Mouse (Mus musculus): Measurements from ENCODE around the gene Mepe. TPM values are rescaled to one million over a fixed set of nuclear protein-coding genes. Genes with fewer than 3 reads are reported as not detected.
A peak's percentile ranks its signal among the peaks of the same experiment; 100 is the strongest.

The Mepe gene
- polyA plus RNA-seq, 1 experiment = not detected

- no peak overlapping the region for H3K4me3 ChIP-seq
Measured at GRCm38 (mm10) chr5:104358592-104358991, 33.5 kb downstream of the Mepe start.

GRCm38 (mm10) chr5:104359257-104359656 lies 34.1 kb downstream of the Mepe start:
- Histone ChIP-seq H3K27me3 (ENCODE audit: control insufficient read depth, insufficient read depth, insufficient read length) (no peaks in the 10 kb centered on the region), H3ac (ENCODE audit: control insufficient read depth, insufficient read length) (no peak overlapping the region), H3K4me2 (ENCODE audit: low read depth) (no peak overlapping the region), H3K4me3 (no peak overlapping the region), H3K79me2 (ENCODE audit: control insufficient read depth, insufficient read depth) (no peaks in the 10 kb centered on the region), H3K36me3 (ENCODE audit: control insufficient read depth, insufficient read depth) (no peaks in the 10 kb centered on the region)
- TF ChIP-seq TCF3 (IDR thresholded peaks at IDR 0.05; ENCODE audit: insufficient read length, low read depth) (no peak), TCF12 (IDR thresholded peaks at IDR 0.05; ENCODE audit: insufficient read depth, poor library complexity, severe bottlenecking) (no peak), MYOG (IDR thresholded peaks at IDR 0.05; ENCODE audit: control insufficient read depth in 1 of 3, insufficient read depth in 1 of 3, insufficient read length in 2 of 3, low read depth in 2 of 3) (no peak), MAX (IDR thresholded peaks at IDR 0.05; ENCODE audit: low read depth) (no peak), E2F4 (IDR thresholded peaks at IDR 0.05; ENCODE audit: insufficient read depth) (no peak), USF1 (IDR thresholded peaks at IDR 0.05; ENCODE audit: low read depth) (no peak), MYOD1 (IDR thresholded peaks at IDR 0.05; ENCODE audit: control insufficient read depth in 1 of 3, insufficient read length in 2 of 3, low read depth in 2 of 3) (no peak), POLR2AphosphoS2 (IDR thresholded peaks at IDR 0.05; ENCODE audit: insufficient read length, low read depth) (no peak), SRF (IDR thresholded peaks at IDR 0.05; ENCODE audit: control insufficient read depth, insufficient read length, low read depth) (no peak), CEBPB (IDR thresholded peaks at IDR 0.05; ENCODE audit: insufficient read depth, poor library complexity, severe bottlenecking) (no peak), REST (IDR thresholded peaks at IDR 0.05; ENCODE audit: insufficient read depth, insufficient read length) (no peak), POLR2A (IDR thresholded peaks at IDR 0.05; ENCODE audit: insufficient read length, low read depth) (no peak)

More at GRCm38 (mm10) chr5:104358592-104358991, 33.5 kb downstream of the Mepe start:
- TF ChIP-seq USF1 (IDR thresholded peaks at IDR 0.05; ENCODE audit: low read depth) (peak; percentile 11), CEBPB (IDR thresholded peaks at IDR 0.05; ENCODE audit: insufficient read depth, poor library complexity, severe bottlenecking) (no peak)
- Histone ChIP-seq H3ac (ENCODE audit: control insufficient read depth, insufficient read length) (no peak overlapping the region), H3K27me3 (ENCODE audit: control insufficient read depth, insufficient read depth, insufficient read length) (no peaks in the 10 kb centered on the region), H3K4me2 (ENCODE audit: low read depth) (peak overlapping the region; percentile 41), H3K79me2 (ENCODE audit: control insufficient read depth, insufficient read depth) (no peaks in the 10 kb centered on the region), H3K36me3 (ENCODE audit: control insufficient read depth, insufficient read depth) (no peaks in the 10 kb centered on the region)

- no peaks in the 10 kb centered on the region for H3K36me3 ChIP-seq (ENCODE audit: control insufficient read depth, insufficient read depth)
- H3K79me2 ChIP-seq (ENCODE audit: control insufficient read depth, insufficient read depth) = no peaks in the 10 kb centered on the region
- TF ChIP-seq CEBPB (IDR thresholded peaks at IDR 0.05; ENCODE audit: insufficient read depth, poor library complexity, severe bottlenecking) (no peak), MAX (IDR thresholded peaks at IDR 0.05; ENCODE audit: low read depth) (no peak), POLR2AphosphoS2 (IDR thresholded peaks at IDR 0.05; ENCODE audit: insufficient read length, low read depth) (no peak), E2F4 (IDR thresholded peaks at IDR 0.05; ENCODE audit: insufficient read depth) (no peak), USF1 (IDR thresholded peaks at IDR 0.05; ENCODE audit: low read depth) (no peak), MYOD1 (IDR thresholded peaks at IDR 0.05; ENCODE audit: control insufficient read depth in 1 of 3, insufficient read length in 2 of 3, low read depth in 2 of 3) (no peak), MYOG (IDR thresholded peaks at IDR 0.05; ENCODE audit: control insufficient read depth in 1 of 3, insufficient read depth in 1 of 3, insufficient read length in 2 of 3, low read depth in 2 of 3) (no peak), SRF (IDR thresholded peaks at IDR 0.05; ENCODE audit: control insufficient read depth, insufficient read length, low read depth) (no peak), TCF12 (IDR thresholded peaks at IDR 0.05; ENCODE audit: insufficient read depth, poor library complexity, severe bottlenecking) (no peak), REST (IDR thresholded peaks at IDR 0.05; ENCODE audit: insufficient read depth, insufficient read length) (no peak), POLR2A (IDR thresholded peaks at IDR 0.05; ENCODE audit: insufficient read length, low read depth) (no peak), TCF3 (IDR thresholded peaks at IDR 0.05; ENCODE audit: insufficient read length, low read depth) (no peak)
- H3K4me3 ChIP-seq = no peak overlapping the region
- no peaks in the 10 kb centered on the region for H3K27me3 ChIP-seq (ENCODE audit: control insufficient read depth, insufficient read depth, insufficient read length)
- H3K4me2 ChIP-seq (ENCODE audit: low read depth) = no peak overlapping the region
- H3ac ChIP-seq (ENCODE audit: control insufficient read depth, insufficient read length) = no peak overlapping the region
Measured at GRCm38 (mm10) chr5:104370580-104370979, 45.5 kb downstream of the Mepe start.

GRCm38 (mm10) chr5:104371284-104371683 lies 46.2 kb downstream of the Mepe start:
- TF ChIP-seq CEBPB (IDR thresholded peaks at IDR 0.05; ENCODE audit: insufficient read depth, poor library complexity, severe bottlenecking) (no peak), POLR2AphosphoS2 (IDR thresholded peaks at IDR 0.05; ENCODE audit: insufficient read length, low read depth) (no peak), POLR2A (IDR thresholded peaks at IDR 0.05; ENCODE audit: insufficient read length, low read depth) (no peak), USF1 (IDR thresholded peaks at IDR 0.05; ENCODE audit: low read depth) (no peak)
- H3K36me3 ChIP-seq (ENCODE audit: control insufficient read depth, insufficient read depth) = no peaks in the 10 kb centered on the region
- no peak overlapping the region for H3ac ChIP-seq (ENCODE audit: control insufficient read depth, insufficient read length)
- no peaks in the 10 kb centered on the region for H3K27me3 ChIP-seq (ENCODE audit: control insufficient read depth, insufficient read depth, insufficient read length)
- no peak overlapping the region for H3K4me3 ChIP-seq
- no peak overlapping the region for H3K4me2 ChIP-seq (ENCODE audit: low read depth)
- no peaks in the 10 kb centered on the region for H3K79me2 ChIP-seq (ENCODE audit: control insufficient read depth, insufficient read depth)

GRCm38 (mm10) chr5:104373648-104374307 lies 48.6 kb downstream of the Mepe start:
- H3ac ChIP-seq (ENCODE audit: control insufficient read depth, insufficient read length) = no peak overlapping the region
- no peaks in the 10 kb centered on the region for H3K79me2 ChIP-seq (ENCODE audit: control insufficient read depth, insufficient read depth)
- H3K4me2 ChIP-seq (ENCODE audit: low read depth) = peak overlapping the region; percentile 68
- no peak overlapping the region for H3K4me3 ChIP-seq
- H3K27me3 ChIP-seq (ENCODE audit: control insufficient read depth, insufficient read depth, insufficient read length) = no peaks in the 10 kb centered on the region
- TF ChIP-seq CEBPB (IDR thresholded peaks at IDR 0.05; ENCODE audit: insufficient read depth, poor library complexity, severe bottlenecking) = no peak
- no peak for TF ChIP-seq TCF12 (IDR thresholded peaks at IDR 0.05; ENCODE audit: insufficient read depth, poor library complexity, severe bottlenecking)
- TF ChIP-seq POLR2A (IDR thresholded peaks at IDR 0.05; ENCODE audit: insufficient read length, low read depth) = no peak
- TF ChIP-seq MAX (IDR thresholded peaks at IDR 0.05; ENCODE audit: low read depth) = no peak
- no peak for TF ChIP-seq MYOD1 (IDR thresholded peaks at IDR 0.05; ENCODE audit: control insufficient read depth in 1 of 3, insufficient read length in 2 of 3, low read depth in 2 of 3)
- no peak for TF ChIP-seq SRF (IDR thresholded peaks at IDR 0.05; ENCODE audit: control insufficient read depth, insufficient read length, low read depth)
- TF ChIP-seq E2F4 (IDR thresholded peaks at IDR 0.05; ENCODE audit: insufficient read depth) = no peak
- no peak for TF ChIP-seq POLR2AphosphoS2 (IDR thresholded peaks at IDR 0.05; ENCODE audit: insufficient read length, low read depth)
- TF ChIP-seq MYOG (IDR thresholded peaks at IDR 0.05; ENCODE audit: control insufficient read depth in 1 of 3, insufficient read depth in 1 of 3, insufficient read length in 2 of 3, low read depth in 2 of 3) = no peak
- no peak for TF ChIP-seq USF1 (IDR thresholded peaks at IDR 0.05; ENCODE audit: low read depth)
- no peak for TF ChIP-seq REST (IDR thresholded peaks at IDR 0.05; ENCODE audit: insufficient read depth, insufficient read length)
- no peak for TF ChIP-seq TCF3 (IDR thresholded peaks at IDR 0.05; ENCODE audit: insufficient read length, low read depth)
- no peaks in the 10 kb centered on the region for H3K36me3 ChIP-seq (ENCODE audit: control insufficient read depth, insufficient read depth)
